Mouse (Mus musculus) lung, embryonic 16.5 days (tissue): ENCODE results near the gene Hba-a2. TPM values are rescaled to one million over a fixed set of nuclear protein-coding genes. Genes with fewer than 3 reads are reported as not detected.
"Not testable (repeated sequence)": the region's sequence is repeated elsewhere in the genome, so short reads cannot be mapped to it uniquely, and the experiment has no call there.

Experiments used
- ATAC-seq: fragments of 200-750 bp; cut with Nextera tagmentation; 2 replicates; pipeline ENCODE4 v1.8.0; 2017; ENCODE audit warnings: low read depth, mild to moderate bottlenecking, moderate library complexity
- H3K27ac ChIP-seq: fragments of 300-500 bp; sonication (generic); 2 replicates; pipeline ENCODE4 v1.5.1; 2014; ENCODE audit warnings: mild to moderate bottlenecking, control low read depth, low read length
- H3K27me3 ChIP-seq: fragments of 300-500 bp; sonication (generic); 2 replicates; pipeline ENCODE4 v1.6.1; 2014; ENCODE audit warnings: low read depth, low read length, mixed read lengths; ENCODE audit not compliant: control insufficient read depth, insufficient read depth
- H3K36me3 ChIP-seq: fragments of 300-500 bp; sonication (generic); 2 replicates; pipeline ENCODE4 v1.6.1; 2014; ENCODE audit warnings: low read length; ENCODE audit not compliant: control insufficient read depth, insufficient read depth
- H3K4me1 ChIP-seq: fragments of 300-500 bp; sonication (generic); replicated peaks from 2 replicates; pipeline ENCODE4 v1.6.1; 2014; ENCODE audit warnings: low read length, mixed read lengths; ENCODE audit not compliant: control insufficient read depth, insufficient read depth
- H3K4me2 ChIP-seq: fragments of 300-500 bp; sonication (generic); 2 replicates; pipeline ENCODE4 v1.6.1; 2014; ENCODE audit warnings: low read depth, low read length, control low read depth
- H3K4me3 ChIP-seq: fragments of 300-500 bp; sonication (generic); 2 replicates; pipeline ENCODE4 v1.5.1; 2014; ENCODE audit warnings: mild to moderate bottlenecking, low read length, control low read depth
- H3K9ac ChIP-seq: fragments of 300-500 bp; sonication (generic); 2 replicates; pipeline ENCODE4 v1.6.1; 2014; ENCODE audit warnings: low read length, control low read depth
- H3K9me3 ChIP-seq: fragments of 300-500 bp; sonication (generic); 2 replicates; pipeline ENCODE4 v1.6.1; 2016; ENCODE audit warnings: low read length; ENCODE audit not compliant: control insufficient read depth
- WGBS: fragments of 180-500 bp; shearing (Covaris S2); extraction: QIAGEN DNeasy Blood & Tissue Kit; methylation state at CpG from one replicate; pipeline ENCODE4 v1.1.7; 2014; 5-methylcytosine and 5-hydroxymethylcytosine counted together
- polyA plus RNA-seq: library from polyadenylated mRNA; unstranded; fragments of >200 nt; fragmentation: Nextera tagmentation; extraction: Ambion mirVana; gene quantifications from 2 replicates; pipeline ENCODE4 v1.2.1, GENCODE M21; 2015

The Hba-a2 gene
- polyA plus RNA-seq, 1 experiment from 2014 or later, result 22,746 TPM

DNA sequence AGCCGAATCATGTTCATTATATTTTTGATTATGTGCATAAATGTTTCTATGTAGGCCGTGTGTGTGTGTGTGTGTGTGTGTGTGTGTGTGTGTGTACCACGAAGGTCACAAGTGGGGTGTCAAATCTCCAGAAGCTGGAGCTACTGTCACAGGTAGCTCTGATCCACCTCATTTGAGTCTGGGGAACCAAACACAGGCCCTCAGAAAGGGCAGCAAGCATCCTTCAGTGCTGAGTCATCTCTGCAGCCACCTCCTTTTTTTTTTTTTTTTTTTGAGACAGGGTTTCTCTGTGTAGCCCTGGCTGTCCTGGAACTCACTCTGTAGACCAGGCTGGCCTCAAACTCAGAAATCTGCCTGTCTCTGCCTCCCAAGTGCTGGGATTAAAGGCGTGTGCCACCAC, 3.5 kb upstream of the Hba-a2 start:
- 73% methylated on average over 4 of the region's 4 CpGs for WGBS
- ATAC-seq, H3K27ac ChIP-seq, H3K4me2 ChIP-seq, H3K27me3 ChIP-seq, H3K36me3 ChIP-seq, H3K4me1 ChIP-seq, H3K9me3 ChIP-seq, H3K4me3 ChIP-seq, H3K9ac ChIP-seq: not testable (repeated sequence)

GRCm38 (mm10) chr11:32293479-32293878, 2.8 kb upstream of the Hba-a2 start:
- ATAC-seq, H3K4me1 ChIP-seq, H3K36me3 ChIP-seq, H3K27me3 ChIP-seq, H3K9ac ChIP-seq, H3K4me3 ChIP-seq, H3K27ac ChIP-seq, H3K9me3 ChIP-seq, H3K4me2 ChIP-seq: not testable (repeated sequence)
- WGBS, result 38% methylated on average over 3 of the region's 3 CpGs

DNA sequence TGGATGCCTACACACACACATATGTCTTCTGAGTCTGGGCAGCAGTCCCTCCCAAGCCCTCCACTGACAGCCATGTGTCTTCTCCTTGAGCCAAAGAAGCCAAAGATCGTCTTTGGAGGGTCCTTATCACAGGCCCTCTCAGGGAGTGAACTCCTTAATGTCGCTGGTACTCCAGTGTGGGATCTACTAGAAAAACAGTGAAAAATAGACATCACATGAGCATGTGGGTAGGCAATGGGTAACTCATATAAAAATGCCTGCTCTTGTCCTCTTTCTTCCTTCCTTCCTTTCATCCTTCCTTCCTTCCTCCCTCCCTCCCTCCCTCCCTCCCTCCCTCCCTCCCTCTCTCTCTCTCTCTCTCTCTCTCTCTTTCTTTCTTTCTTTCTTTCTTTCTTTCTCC, 1.1 kb downstream of the Hba-a2 start:
- H3K27ac ChIP-seq, H3K4me2 ChIP-seq, H3K9ac ChIP-seq, H3K36me3 ChIP-seq, H3K4me1 ChIP-seq, ATAC-seq, H3K9me3 ChIP-seq, H3K27me3 ChIP-seq, H3K4me3 ChIP-seq: not testable (repeated sequence)
- 14% methylated on average over 2 of the region's 2 CpGs for WGBS

GRCm38 (mm10) chr11:32297866-32298531, 1.7 kb downstream of the Hba-a2 start:
- Histone ChIP-seq H3K9me3 (no peaks in the 10 kb centered on the region), H3K36me3 (no peaks in the 10 kb centered on the region), H3K27ac (no peak overlapping the region), H3K4me2 (no peak overlapping the region), H3K4me1 (no peaks in the 10 kb centered on the region), H3K4me3 (no peak overlapping the region), H3K9ac (no peak overlapping the region), H3K27me3 (peaks cover 3% of the 10 kb centered on the region; the same call in 1 of the 2 replicates)
- WGBS, result 89% methylated on average over 1 of the region's 1 CpGs
- no peak for ATAC-seq

DNA sequence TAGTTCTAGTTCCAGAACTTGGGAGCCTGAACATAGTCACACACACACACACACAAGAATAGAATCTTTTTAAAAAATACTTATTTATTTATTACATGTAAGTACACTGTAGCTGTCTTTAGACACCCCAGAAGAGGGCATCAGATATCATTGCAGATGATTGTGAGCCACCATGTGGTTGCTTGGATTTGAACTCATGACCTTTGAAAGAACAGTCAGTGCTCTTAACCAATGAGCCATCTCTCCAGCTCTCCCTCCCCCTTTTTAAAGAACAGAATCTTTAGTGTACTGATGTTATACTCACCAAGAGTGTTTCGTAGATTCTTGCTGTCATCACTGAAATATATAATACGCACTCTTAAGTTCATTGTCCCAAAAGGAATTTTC, 2.2 kb downstream of the Hba-a2 start:
- peaks cover 3% of the 10 kb centered on the region; the same call in 1 of the 2 replicates for H3K27me3 ChIP-seq
- H3K4me2 ChIP-seq, result no peak overlapping the region
- no peaks in the 10 kb centered on the region for H3K9me3 ChIP-seq
- no peaks in the 10 kb centered on the region for H3K4me1 ChIP-seq
- no peak overlapping the region for H3K9ac ChIP-seq
- H3K27ac ChIP-seq, result no peak overlapping the region
- no peak overlapping the region for H3K4me3 ChIP-seq
- 88% methylated on average over 2 of the region's 2 CpGs for WGBS
- no peaks in the 10 kb centered on the region for H3K36me3 ChIP-seq
- ATAC-seq, result no peak

DNA sequence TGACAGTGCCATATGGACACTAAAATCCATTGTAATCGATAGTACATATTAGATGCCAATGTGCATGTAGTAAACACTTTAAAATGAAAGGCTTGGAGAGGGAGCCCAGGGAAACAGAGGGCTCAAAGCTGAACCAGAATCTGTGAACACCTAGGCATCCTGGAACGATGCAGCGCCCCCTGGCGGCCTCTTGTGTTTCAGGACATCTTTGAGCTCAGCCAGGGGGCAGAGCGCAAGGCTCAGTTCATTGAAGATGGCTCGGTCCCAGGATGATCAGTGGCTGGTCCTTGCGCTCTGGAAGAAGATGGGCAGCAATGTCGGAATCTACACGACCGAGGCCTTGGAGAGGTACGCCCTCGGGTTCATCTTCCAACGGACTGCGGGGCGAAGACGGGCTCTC, 3.6 kb downstream of the Hba-a2 start, which contains the start of gene Hbq1a:
TSS of gene Hbq1a (plus strand) at position 205 of the 400 bp plus-strand sequence.
- not testable (repeated sequence) for H3K4me3 ChIP-seq, H3K4me1 ChIP-seq, H3K9me3 ChIP-seq, H3K27me3 ChIP-seq, H3K9ac ChIP-seq, H3K36me3 ChIP-seq, H3K27ac ChIP-seq
- peak; percentile 56 for ATAC-seq
- WGBS, result 4% methylated on average over 16 of the region's 16 CpGs
- peak within 1 kb of the TSS; percentile 39 for H3K4me2 ChIP-seq

DNA sequence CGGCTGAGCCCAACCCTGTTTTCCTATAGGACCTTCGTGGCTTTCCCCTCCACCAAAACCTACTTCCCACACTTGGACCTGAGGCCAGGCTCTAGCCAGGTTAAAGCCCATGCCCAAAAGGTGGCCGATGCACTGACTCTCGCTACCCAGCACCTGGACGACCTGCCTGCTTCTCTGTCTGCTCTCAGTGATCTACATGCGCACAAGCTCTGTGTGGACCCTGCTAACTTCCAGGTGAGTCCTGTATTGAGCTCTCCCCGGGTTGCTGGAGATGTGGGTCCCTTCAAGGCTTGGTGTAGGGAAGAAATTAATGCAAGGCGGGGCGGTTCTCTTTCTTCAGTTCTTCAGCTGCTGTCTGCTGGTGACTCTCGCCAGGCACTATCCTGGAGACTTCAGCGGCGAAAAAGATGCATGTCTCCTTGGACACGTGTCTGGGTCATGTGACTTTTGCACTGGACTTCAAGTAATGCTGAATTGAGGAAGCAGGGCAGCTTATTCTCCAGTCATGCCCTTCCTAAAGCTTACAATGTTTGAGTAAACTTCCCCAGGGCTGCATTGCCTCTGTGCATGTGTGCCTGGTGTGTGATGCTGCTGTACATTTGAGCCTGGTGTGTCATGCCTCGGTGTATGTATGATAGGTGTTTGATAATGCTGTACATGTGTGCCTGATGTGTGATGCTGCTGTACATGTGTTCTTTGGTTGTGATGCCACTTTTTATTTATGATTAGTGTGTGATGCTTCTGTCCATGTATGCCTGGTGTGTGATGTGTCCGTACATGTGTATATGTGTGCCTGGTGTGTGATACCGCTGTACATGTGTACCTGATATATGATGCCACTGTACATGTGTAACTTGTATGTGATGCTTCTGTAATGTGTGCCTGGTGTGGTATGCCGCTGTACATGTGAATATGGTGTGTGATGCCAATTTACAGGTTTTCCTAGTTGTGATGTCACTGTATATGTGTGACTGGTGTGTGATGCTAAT, 4.3 kb downstream of the Hba-a2 start:
- peak overlapping the region; percentile 39 for H3K4me2 ChIP-seq
- no peak overlapping the region for H3K27ac ChIP-seq
- 0 out of 2 replicates have a peak, but pooled peaks have one; percentile 21 for ATAC-seq
- H3K9me3 ChIP-seq, result no peaks in the 10 kb centered on the region
- H3K9ac ChIP-seq, result no peak overlapping the region
- peaks cover 3% of the 10 kb centered on the region; the same call in 1 of the 2 replicates for H3K27me3 ChIP-seq
- 43% methylated on average over 14 of the region's 17 CpGs for WGBS
- H3K36me3 ChIP-seq, result no peaks in the 10 kb centered on the region
- no peak overlapping the region for H3K4me3 ChIP-seq
- no peaks in the 10 kb centered on the region for H3K4me1 ChIP-seq

GRCm38 (mm10) chr11:32301506-32301905, 5.2 kb downstream of the Hba-a2 start:
- H3K4me2 ChIP-seq, result no peak overlapping the region
- no peaks in the 10 kb centered on the region for H3K9me3 ChIP-seq
- H3K36me3 ChIP-seq, result no peaks in the 10 kb centered on the region
- no peak for ATAC-seq
- H3K27me3 ChIP-seq, result peaks cover 3% of the 10 kb centered on the region; the same call in 1 of the 2 replicates
- 60% methylated on average over 1 of the region's 1 CpGs for WGBS
- no peak overlapping the region for H3K4me3 ChIP-seq
- H3K9ac ChIP-seq, result no peak overlapping the region
- no peak overlapping the region for H3K27ac ChIP-seq
- no peaks in the 10 kb centered on the region for H3K4me1 ChIP-seq

DNA sequence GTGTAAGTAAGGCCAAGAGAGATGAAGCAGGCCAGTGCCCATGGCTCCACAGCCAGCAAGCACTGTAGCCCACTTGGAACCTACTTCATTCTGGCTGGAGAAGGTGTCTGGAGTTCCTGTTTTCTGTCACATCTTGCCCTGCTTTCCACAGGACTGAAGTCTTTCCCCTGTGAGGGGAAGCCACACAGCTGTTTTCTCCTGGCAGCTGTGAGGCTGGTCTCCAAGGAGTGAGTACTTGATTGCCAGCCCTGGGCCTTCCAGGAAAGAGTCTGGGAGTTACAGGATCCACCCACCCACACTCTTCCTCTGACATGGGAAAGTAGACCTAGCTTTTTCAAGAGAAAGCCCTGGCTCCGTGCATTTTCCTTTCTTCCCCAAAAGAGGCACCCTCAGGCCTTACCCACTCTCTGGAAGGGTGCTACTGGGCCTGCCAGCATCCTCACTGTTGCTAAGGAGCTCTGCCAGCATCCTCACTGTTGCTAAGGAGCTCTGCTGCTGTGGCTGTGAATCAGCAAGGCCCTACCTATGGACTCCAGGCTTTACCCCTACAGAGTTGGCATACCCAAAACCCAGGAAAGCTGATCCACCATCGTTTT, 6.6 kb downstream of the Hba-a2 start:
- H3K9ac ChIP-seq, result no peak overlapping the region
- no peaks in the 10 kb centered on the region for H3K9me3 ChIP-seq
- WGBS, result 40% methylated on average over 2 of the region's 2 CpGs
- no peak overlapping the region for H3K4me3 ChIP-seq
- H3K4me1 ChIP-seq, result no peaks in the 10 kb centered on the region
- no peak overlapping the region for H3K4me2 ChIP-seq
- no peaks in the 10 kb centered on the region for H3K36me3 ChIP-seq
- H3K27ac ChIP-seq, result no peak overlapping the region
- H3K27me3 ChIP-seq, result peaks cover 3% of the 10 kb centered on the region; the same call in 1 of the 2 replicates
- ATAC-seq, result no peak
